Mouse (Mus musculus) gastrocnemius, adult 18-20 months (tissue): ENCODE data around the gene Gm8220. TPM values are rescaled to one million over a fixed set of nuclear protein-coding genes. Genes with fewer than 3 reads are reported as not detected.
"Not testable (repeated sequence)": the region's sequence is repeated elsewhere in the genome, so short reads cannot be mapped to it uniquely, and the experiment has no call there.

Experiments used
- DNase-seq: peaks from one replicate; pipeline ENCODE4 v3.0.0; 2021; ENCODE audit warnings: low spot score
- long read RNA-seq, 2 experiments: library from polyadenylated mRNA; stranded (forward); transcript quantifications; one replicate each; pipeline ENCODE4 v2.0.0; 2021
- total RNA-seq, 2 experiments: library from RNA; stranded (reverse); gene quantifications; 2 replicates each; pipeline ENCODE4 v1.2.3; 2021

Gene Gm8220
- not detected for total RNA-seq
- long read RNA-seq, experiment 1 = 0 reads
- long read RNA-seq, experiment 2 = 0 reads

GRCm38 (mm10) chr14:44285280-44285679 lies at the start of gene Gm8220:
Gene Gm8220 (plus strand): TSS chr14:44285580.
- DNase-seq = not testable (repeated sequence)

- DNase-seq = no peak
Measured at GRCm38 (mm10) chr14:44248039-44248438, 37.3 kb upstream of the Gm8220 start.

GRCm38 (mm10) chr14:44312049-44312448 lies 26.7 kb downstream of the Gm8220 start:
- DNase-seq = not testable (repeated sequence)

- not testable (repeated sequence) for DNase-seq
Measured at GRCm38 (mm10) chr14:44338484-44338883, 53.1 kb downstream of the Gm8220 start, which contains the start of gene Gm5930. Gene Gm5930 (minus strand): TSS chr14:44338584.

Other genes starting within 250 kb of the Gm8220 start
- under 1 TPM; 0.34 to 0.45 TPM for gene Ear2, start 182.9 kb upstream of the Gm8220 start, total RNA-seq
- gene Gm3327, start 161.7 kb upstream of the Gm8220 start, total RNA-seq = not detected
- not detected for gene Gm8212, start 87.9 kb upstream of the Gm8220 start, total RNA-seq
- gene 4930503E14Rik, start 72.3 kb upstream of the Gm8220 start, total RNA-seq = not detected
- gene Gm5930, start 53.0 kb downstream of the Gm8220 start, total RNA-seq = not detected
- not detected for gene Gm8229, start 79.8 kb downstream of the Gm8220 start, total RNA-seq
- not detected for gene Gm3371, start 125.1 kb downstream of the Gm8220 start, total RNA-seq
- not detected for gene Gm8232, start 148.1 kb downstream of the Gm8220 start, total RNA-seq
- gene BC061237, start 206.9 kb downstream of the Gm8220 start, total RNA-seq = not detected
- not detected for gene Gm17093, start 232.7 kb downstream of the Gm8220 start, total RNA-seq